Mouse (Mus musculus) activated CD4-positive, CD25-positive, alpha-beta regulatory T cell (primary cell): ENCODE data around the gene Rgs13. TPM values are rescaled to one million over a fixed set of nuclear protein-coding genes. Genes with fewer than 3 reads are reported as not detected.

Source experiments
- polyA plus RNA-seq, 2 experiments: library from polyadenylated mRNA; unstranded; fragments of 100-300 nt; shearing (Covaris generic); gene quantifications; one replicate each; pipeline ENCODE4 v1.2.1; 2017

Rgs13 gene
- not detected for polyA plus RNA-seq

DNA sequence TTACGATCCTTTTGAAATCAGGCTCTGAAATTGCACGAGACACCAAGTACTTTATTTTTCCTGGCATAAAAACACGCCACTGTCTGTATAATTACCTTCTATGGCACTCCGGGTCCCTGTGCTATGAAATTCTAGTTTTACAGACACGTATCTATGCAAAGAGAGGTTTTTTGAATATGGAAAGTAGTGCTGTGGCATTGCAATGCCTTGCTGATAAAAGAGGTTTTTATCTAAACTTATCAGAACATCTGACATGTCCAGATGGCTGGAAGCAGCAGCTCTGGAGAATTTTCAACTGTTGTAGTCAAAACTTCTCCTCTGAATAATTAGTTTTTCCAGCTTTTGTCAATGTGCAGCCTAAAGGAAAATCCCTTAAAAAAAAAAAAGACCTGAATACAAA is at the start of gene Rgs13:
Rgs13 (minus strand) TSS at position 207 of the 400 bp plus-strand sequence.

Other genes starting within 250 kb of the Rgs13 start
- gene Rgs2, start 173.2 kb downstream of the Rgs13 start, polyA plus RNA-seq: 10 to 100 TPM; 16.0 to 41.7 TPM
- 100 to 1,000 TPM; 393 to 534 TPM for gene Rgs1, start 71.9 kb upstream of the Rgs13 start, polyA plus RNA-seq